Mouse (Mus musculus): Measurements from ENCODE around the gene Fbxl4.

GRCm38 (mm10) chr4:22469575-22469974, 112.2 kb downstream of the Fbxl4 start:
- TF ChIP-seq MXI1 (IDR thresholded peaks at IDR 0.05; ENCODE audit: low read depth, low read length) (no peak), MAZ (IDR thresholded peaks at IDR 0.05; ENCODE audit: low read depth, low read length) (no peak), USF2 (IDR thresholded peaks at IDR 0.05; ENCODE audit: borderline replicate concordance in 1 of 2, insufficient read depth in 1 of 2, low read depth in 1 of 2, low read length in 2 of 2) (no peak), NELFE (IDR thresholded peaks at IDR 0.05; ENCODE audit: low read depth, low read length) (no peak)

All from MEL (cell line).